In the genomic region with DNA sequence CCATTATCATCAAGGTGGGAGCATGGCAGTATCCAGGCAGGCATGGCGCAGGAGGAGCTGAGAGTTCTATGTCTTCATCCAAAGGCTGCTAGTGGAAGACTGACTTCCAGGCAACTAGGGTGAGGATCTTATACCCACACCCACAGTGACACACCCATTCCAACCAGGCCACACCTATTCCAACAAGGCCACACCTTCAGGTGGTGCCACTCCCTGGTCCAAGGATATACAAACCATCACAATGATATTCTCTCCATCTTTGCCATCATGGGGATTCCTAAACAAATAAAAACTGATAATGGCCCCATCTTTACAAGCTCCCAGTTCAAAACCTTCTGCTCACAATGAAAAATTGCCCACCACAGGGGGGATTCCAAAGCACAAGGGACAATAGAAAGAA, we compare ENCODE assay signal across 9 mouse cellular contexts. TPM values are rescaled to one million over a fixed set of nuclear protein-coding genes. Genes with fewer than 3 reads are reported as not detected.
DNase-seq lines count a peak whose midpoint lies in the region; ATAC-seq and TF ChIP-seq lines count a peak whose summit lies in the region.
"Not testable (repeated sequence)": the region's sequence is repeated elsewhere in the genome, so short reads cannot be mapped to it uniquely, and the experiment has no call there.
"Had no signal": no experiment of that assay in that cellular context is flagged by ENCODE, and none has a peak within 500 bp of the region (broad histone marks: within the 10 kb centered on the region; RNA-seq: fewer than 3 reads in every experiment).

Gene Tet1 (minus strand): TSS at position 101 of the 400 bp plus-strand sequence.

- not testable (repeated sequence) for ATAC-seq in forebrain, embryonic 11.5 days (replicated peaks; ENCODE audit: low FRiP score); heart, embryonic 12.5 days (ENCODE audit: insufficient number of reproducible peaks, low FRiP score); hindbrain, embryonic 11.5 days (ENCODE audit: low FRiP score); kidney, embryonic 16.5 days (ENCODE audit: low FRiP score, low TSS enrichment); lung, embryonic 16.5 days (ENCODE audit: low read depth); neural tube, embryonic 13.5 days (ENCODE audit: low read depth)

- not testable (repeated sequence) for TF ChIP-seq CTCF in ES-Bruce4 (IDR thresholded peaks at IDR 0.05; ENCODE audit: low read depth, low read length)

- intact Hi-C loops in left cerebral cortex, postnatal 14 days (cut with DNase I), result not testable (repeated sequence)

- not testable (repeated sequence) for H3K4me1 ChIP-seq in ES-Bruce4 (ENCODE audit: control insufficient read depth, insufficient read depth, low read length); forebrain, embryonic 11.5 days (replicated peaks; ENCODE audit: control insufficient read depth, insufficient read depth, low read length); heart, embryonic 12.5 days (replicated peaks); hindbrain, embryonic 11.5 days (replicated peaks; ENCODE audit: control insufficient read depth, insufficient read depth, low read length); kidney, embryonic 16.5 days (ENCODE audit: insufficient read depth, low read length); lung, embryonic 16.5 days (replicated peaks; ENCODE audit: control insufficient read depth, insufficient read depth, low read length); neural tube, embryonic 13.5 days (replicated peaks)

- H3K36me3 ChIP-seq in ES-Bruce4 (ENCODE audit: control insufficient read depth, insufficient read depth, low read length, poor library complexity, severe bottlenecking); forebrain, embryonic 11.5 days (ENCODE audit: control insufficient read depth, insufficient read depth, low read length); heart, embryonic 12.5 days; hindbrain, embryonic 11.5 days (ENCODE audit: control insufficient read depth, insufficient read depth, low read length); kidney, embryonic 16.5 days (ENCODE audit: insufficient read depth, low read length); lung, embryonic 16.5 days (ENCODE audit: control insufficient read depth, insufficient read depth, low read length); neural tube, embryonic 13.5 days: not testable (repeated sequence)

- not testable (repeated sequence) for H3K4me2 ChIP-seq in forebrain, embryonic 11.5 days (ENCODE audit: low read depth, low read length, severe bottlenecking); heart, embryonic 12.5 days; hindbrain, embryonic 11.5 days (replicated peaks; ENCODE audit: low read depth, low read length); kidney, embryonic 16.5 days (replicated peaks; ENCODE audit: low read depth, low read length); lung, embryonic 16.5 days (ENCODE audit: low read depth, low read length); neural tube, embryonic 13.5 days

- H3K9me3 ChIP-seq in ES-Bruce4 (replicated peaks; ENCODE audit: control insufficient read depth, insufficient read depth, low read length, poor library complexity, severe bottlenecking); forebrain, embryonic 11.5 days (ENCODE audit: control insufficient read depth, low read length); heart, embryonic 12.5 days (replicated peaks); hindbrain, embryonic 11.5 days (ENCODE audit: control insufficient read depth, low read length); kidney, embryonic 16.5 days (ENCODE audit: low read length); lung, embryonic 16.5 days (ENCODE audit: control insufficient read depth, low read length); neural tube, embryonic 13.5 days: not testable (repeated sequence)

- TF ChIP-seq EP300 in ES-Bruce4 (IDR thresholded peaks at IDR 0.05; ENCODE audit: insufficient read depth, low read depth, low read length), result not testable (repeated sequence)

- H3K27me3 ChIP-seq in ES-Bruce4 (ENCODE audit: control insufficient read depth, insufficient read depth, low read length, poor library complexity, severe bottlenecking); forebrain, embryonic 11.5 days (ENCODE audit: control insufficient read depth, insufficient read depth, low read length); heart, embryonic 12.5 days (replicated peaks); hindbrain, embryonic 11.5 days (ENCODE audit: control insufficient read depth, insufficient read depth, low read length); kidney, embryonic 16.5 days (ENCODE audit: insufficient read depth, low read length); lung, embryonic 16.5 days (ENCODE audit: control insufficient read depth, insufficient read depth, low read depth, low read length); neural tube, embryonic 13.5 days: not testable (repeated sequence)

- H3K4me3 ChIP-seq in ES-Bruce4 (ENCODE audit: low read depth, low read length); forebrain, embryonic 11.5 days (ENCODE audit: low read depth, low read length); heart, embryonic 12.5 days; hindbrain, embryonic 11.5 days (ENCODE audit: low read depth, low read length); kidney, embryonic 16.5 days (ENCODE audit: low read length); lung, embryonic 16.5 days (ENCODE audit: low read length); neural tube, embryonic 13.5 days: not testable (repeated sequence)

- WGBS in forebrain, embryonic 11.5 days, result no CpG with 5 or more reads among the region's 1 CpGs
- no CpG with 5 or more reads among the region's 1 CpGs for WGBS in heart, embryonic 12.5 days
- no CpG with 5 or more reads among the region's 1 CpGs for WGBS in hindbrain, embryonic 11.5 days
- whole genome bisulfite sequencing in kidney, embryonic 16.5 days, result no CpG with 5 or more reads among the region's 1 CpGs
- WGBS in lung, embryonic 16.5 days, result no CpG with 5 or more reads among the region's 1 CpGs
- no CpG with 5 or more reads among the region's 1 CpGs for WGBS in neural tube, embryonic 13.5 days

- not testable (repeated sequence) for H3K9ac ChIP-seq in ES-Bruce4 (ENCODE audit: low read depth, poor library complexity, severe bottlenecking); forebrain, embryonic 11.5 days (ENCODE audit: low read length); heart, embryonic 12.5 days; hindbrain, embryonic 11.5 days (ENCODE audit: low read depth, low read length); kidney, embryonic 16.5 days (replicated peaks; ENCODE audit: low read length); lung, embryonic 16.5 days (ENCODE audit: low read length); neural tube, embryonic 13.5 days

- H3K27ac ChIP-seq in ES-Bruce4 (ENCODE audit: insufficient read depth, low read length); forebrain, embryonic 11.5 days (ENCODE audit: low read depth, low read length); heart, embryonic 12.5 days (ENCODE audit: poor library complexity, severe bottlenecking); hindbrain, embryonic 11.5 days (ENCODE audit: low read depth, low read length); kidney, embryonic 16.5 days (ENCODE audit: low read length); lung, embryonic 16.5 days (ENCODE audit: low read length); neural tube, embryonic 13.5 days (replicated peaks): not testable (repeated sequence)

- TF ChIP-seq POLR2A in ES-Bruce4 (IDR thresholded peaks at IDR 0.05; ENCODE audit: insufficient read depth, low read length), result not testable (repeated sequence)

- not testable (repeated sequence) for DNase-seq in forebrain, embryonic 11.5 days (ENCODE audit: low spot score); hindbrain, embryonic 11.5 days (ENCODE audit: low spot score); left cerebral cortex, postnatal 14 days (ENCODE audit: low spot score in 2 of 2)

RNA-seq across cellular contexts. Expression of gene Tet1, which starts in this region (rescaled TPM):
- polyA plus RNA-seq in ES-Bruce4 (2011; ENCODE audit: insufficient read depth, insufficient read length, low read depth, missing spikeins), result 231 and 239 TPM in 2 replicates
- 37.8 and 39.7 TPM in 2 replicates for polyA plus RNA-seq in forebrain, embryonic 11.5 days (2014; fragmentation: Nextera tagmentation; extraction: Ambion mirVana)
- polyA plus RNA-seq in heart, embryonic 12.5 days (2016; fragmentation: Nextera tagmentation; extraction: Ambion mirVana), result 28.7 and 35.4 TPM in 2 replicates
- polyA plus RNA-seq in hindbrain, embryonic 11.5 days (2014; fragmentation: Nextera tagmentation; extraction: Ambion mirVana), result 32.9 and 41.5 TPM in 2 replicates
- 23.4 and 28.4 TPM in 2 replicates for polyA plus RNA-seq in kidney, embryonic 16.5 days (2015; fragmentation: Nextera tagmentation; extraction: Ambion mirVana)
- 10 to 100 TPM; 42.6 to 49.5 TPM for total RNA-seq in left cerebral cortex, postnatal 14 days (2021)
- 21.5 and 27.0 TPM in 2 replicates for polyA plus RNA-seq in lung, embryonic 16.5 days (2015; fragmentation: Nextera tagmentation; extraction: Ambion mirVana)
- 30.4 and 39.0 TPM in 2 replicates for polyA plus RNA-seq in neural tube, embryonic 13.5 days (2015; fragmentation: Nextera tagmentation; extraction: Ambion mirVana)
- polyA plus RNA-seq: G1E had no signal
